ENCODE assay signal across 19 mouse cellular contexts in genomic region chr13:16010586-16010985, GRCm38 (mm10).
"Had no signal": no experiment of that assay in that cellular context is flagged by ENCODE, and none has a peak within 500 bp of the region (broad histone marks: within the 10 kb centered on the region; RNA-seq: fewer than 3 reads in every experiment).

No protein-coding gene starts in this region.

- ATAC-seq: intestine, embryonic 16.5 days; lung, postnatal 0 days had no signal

- H3K4me1 ChIP-seq: liver, embryonic 15.5 days; midbrain, embryonic 12.5 days; stomach, embryonic 15.5 days had no signal

- DNase-seq: kidney, adult 18-20 months; kidney, postnatal 25 days; left cerebral cortex, postnatal 4 days; lung, embryonic 14.5 days; right cerebral cortex, adult 18-20 months; right cerebral cortex, postnatal 25 days; spleen, adult 18-20 months; thymus, postnatal 25 days had no signal

- H3K27me3 ChIP-seq: midbrain, embryonic 15.5 days had no signal

- H3K4me3 ChIP-seq: limb, embryonic 12.5 days; liver, embryonic 15.5 days; midbrain, embryonic 12.5 days; midbrain, embryonic 15.5 days; neural tube, embryonic 13.5 days; stomach, embryonic 15.5 days had no signal

- H3K9me3 ChIP-seq: limb, embryonic 12.5 days; limb, embryonic 15.5 days; liver, embryonic 15.5 days; midbrain, embryonic 12.5 days; midbrain, embryonic 15.5 days; neural tube, embryonic 13.5 days; stomach, embryonic 15.5 days had no signal

- H3K4me2 ChIP-seq: lung, embryonic 14.5 days had no signal

- H3K27ac ChIP-seq: kidney, postnatal 0 days; limb, embryonic 15.5 days; liver, embryonic 15.5 days; macrophage; midbrain, embryonic 12.5 days; midbrain, embryonic 15.5 days; neural tube, embryonic 13.5 days; stomach, embryonic 15.5 days had no signal

- H3K36me3 ChIP-seq: limb, embryonic 12.5 days; limb, embryonic 15.5 days; liver, embryonic 15.5 days; midbrain, embryonic 12.5 days; midbrain, embryonic 15.5 days; neural tube, embryonic 13.5 days; stomach, embryonic 15.5 days had no signal

- H3K9ac ChIP-seq: limb, embryonic 12.5 days; limb, embryonic 15.5 days; liver, embryonic 15.5 days; lung, embryonic 14.5 days; midbrain, embryonic 12.5 days; midbrain, embryonic 15.5 days; neural tube, embryonic 13.5 days; stomach, embryonic 15.5 days had no signal
